Mouse (Mus musculus): ENCODE results near the gene Uvssa. TPM values are rescaled to one million over a fixed set of nuclear protein-coding genes. Genes with fewer than 3 reads are reported as not detected.

Uvssa gene
- polyA plus RNA-seq, 1 experiment: 10.9 TPM

DNA sequence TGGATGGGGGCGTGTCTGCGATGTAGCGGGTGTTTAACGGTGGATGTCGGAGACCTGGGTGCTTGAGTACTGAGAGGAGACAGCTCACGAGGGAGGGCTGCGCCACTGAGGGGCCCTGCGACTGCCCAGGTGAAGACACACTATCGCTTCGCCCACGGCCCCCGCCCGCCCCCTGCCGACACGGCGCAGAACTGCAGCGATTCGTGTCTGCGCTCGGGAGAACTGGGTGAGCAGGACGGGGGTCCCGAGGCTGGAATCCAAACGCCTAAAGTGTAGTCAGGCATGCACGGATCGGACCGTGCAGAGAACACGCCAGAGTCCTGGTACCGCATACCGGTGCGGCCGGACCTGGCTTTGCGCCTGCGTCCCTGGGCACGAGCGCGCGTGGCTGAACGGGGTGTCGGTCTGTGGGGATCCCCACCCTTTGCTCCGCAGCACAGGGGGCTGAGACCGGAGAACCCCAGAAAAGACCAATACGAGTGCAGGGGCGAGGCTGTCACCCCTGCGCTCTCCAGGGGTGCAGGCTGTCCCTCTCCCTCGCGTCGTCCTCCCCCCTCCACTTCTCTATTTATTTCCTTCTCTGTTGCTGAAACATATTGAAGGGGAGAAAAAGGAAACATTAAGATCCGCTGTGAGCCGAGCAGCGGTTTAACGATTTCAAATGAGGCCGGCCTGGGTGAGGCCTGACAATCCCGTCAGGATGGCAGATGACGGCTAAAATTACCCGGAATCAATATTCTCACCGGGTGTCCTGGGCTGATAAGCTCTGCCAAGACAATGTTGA is 64.8 kb downstream of the Uvssa start:
- DNase-seq (ENCODE audit: low spot score): no peak

DNA sequence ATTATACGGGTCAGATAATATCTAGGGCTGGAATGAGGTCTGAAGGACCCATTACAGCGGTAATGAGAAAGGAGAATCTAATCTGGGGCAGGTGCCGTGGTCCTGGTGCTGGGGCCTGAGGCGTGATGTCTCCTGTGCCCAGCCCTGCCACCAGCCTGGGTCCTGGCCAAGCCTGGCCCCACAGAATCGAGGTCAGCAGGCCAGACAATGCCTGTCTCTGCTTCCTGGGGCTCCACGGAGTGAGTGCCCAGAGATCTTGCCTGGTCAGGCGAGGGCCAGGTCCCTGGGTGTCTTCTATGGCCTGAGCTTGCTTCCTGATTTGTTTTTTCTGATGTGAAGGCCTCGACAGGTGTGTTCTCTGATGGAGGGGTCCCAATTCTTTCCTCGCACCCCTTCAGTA is 65.4 kb downstream of the Uvssa start:
- DNase-seq (ENCODE audit: low spot score): no peak

DNA sequence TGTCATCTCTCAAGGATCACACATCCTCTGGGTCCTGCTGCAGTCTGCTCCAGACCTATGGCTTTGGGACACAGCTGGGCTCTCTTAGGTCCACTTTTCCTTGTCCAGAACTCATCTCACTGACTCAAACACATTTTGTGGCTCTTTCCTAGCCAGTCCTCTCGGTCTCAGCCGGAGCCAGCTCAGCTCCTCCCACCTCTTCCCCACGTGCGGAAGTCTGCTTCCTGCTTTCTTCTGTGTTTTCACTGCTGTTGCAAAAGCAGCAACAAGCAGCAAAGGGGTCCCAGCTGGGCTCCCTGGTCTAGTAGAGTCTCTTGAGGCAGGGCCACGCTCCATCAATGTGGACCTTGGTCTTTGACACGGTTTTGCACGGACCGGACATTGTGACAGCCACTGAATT is 77.4 kb downstream of the Uvssa start:
- DNase-seq (ENCODE audit: low spot score): no peak

DNA sequence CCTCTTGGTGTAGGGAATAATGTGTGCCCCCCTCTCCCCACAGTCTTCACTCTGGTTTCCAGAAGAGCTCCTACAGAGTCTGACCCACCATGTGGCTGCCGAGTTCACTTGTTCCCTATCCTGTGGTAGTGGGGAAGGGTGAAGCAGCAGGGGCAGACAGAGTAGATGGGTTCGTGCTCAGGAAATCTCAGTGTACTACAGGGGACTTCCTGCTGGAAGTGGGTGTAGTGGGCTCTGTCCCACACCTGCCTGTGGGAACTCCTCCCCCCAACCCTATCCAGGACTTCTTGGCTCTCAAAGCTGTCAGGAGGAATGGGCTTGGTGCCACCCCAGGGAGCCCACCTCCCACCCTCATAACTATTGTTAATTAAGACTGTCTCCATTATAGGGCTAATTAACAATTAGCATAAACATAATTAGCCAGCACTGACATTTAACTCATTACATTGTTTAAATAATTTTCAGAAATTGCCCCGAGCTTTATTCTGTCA is 79.8 kb downstream of the Uvssa start:
- DNase-seq (ENCODE audit: low spot score): no peak

DNA sequence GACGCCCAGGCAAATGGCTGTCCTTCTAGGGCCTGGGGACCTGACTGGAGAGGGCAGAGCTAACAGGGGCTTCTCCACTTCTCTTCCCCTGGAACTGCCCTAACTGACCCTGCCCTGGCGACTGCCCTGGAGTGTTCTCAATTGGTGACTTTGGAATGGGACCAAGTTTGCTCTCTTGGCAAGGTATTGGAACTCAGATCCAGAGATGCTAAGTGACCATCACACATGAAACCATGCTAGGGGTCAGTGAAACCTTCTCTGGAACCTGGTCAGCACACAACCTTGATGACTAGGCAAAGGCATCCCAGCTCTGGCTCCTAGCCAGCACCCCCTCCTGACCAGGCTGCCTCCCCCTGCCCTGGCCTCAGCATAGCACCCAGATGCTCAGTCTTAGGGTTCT is 80.8 kb downstream of the Uvssa start:
- DNase-seq (ENCODE audit: low spot score): no peak

DNA sequence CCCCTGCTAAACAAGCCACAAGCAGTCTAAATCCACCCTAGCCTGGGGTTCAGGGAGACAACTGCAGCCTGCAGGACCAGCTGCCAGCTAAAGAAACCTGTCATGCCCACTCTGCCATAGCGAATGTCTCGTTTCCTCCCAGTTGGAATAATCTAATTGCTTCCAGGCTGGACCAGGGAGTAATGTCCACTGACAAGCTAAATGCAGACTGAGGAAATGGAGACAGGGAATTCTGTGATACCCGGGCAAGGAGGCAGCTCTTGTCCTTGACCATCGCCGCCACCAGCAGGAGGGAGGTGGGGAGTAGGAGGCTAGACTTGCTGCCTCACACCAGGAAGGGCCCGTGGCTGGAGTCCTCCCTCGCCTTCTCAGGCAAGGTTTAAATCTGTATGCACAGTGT is 86.0 kb downstream of the Uvssa start:
- DNase-seq (ENCODE audit: low spot score): no peak

DNA sequence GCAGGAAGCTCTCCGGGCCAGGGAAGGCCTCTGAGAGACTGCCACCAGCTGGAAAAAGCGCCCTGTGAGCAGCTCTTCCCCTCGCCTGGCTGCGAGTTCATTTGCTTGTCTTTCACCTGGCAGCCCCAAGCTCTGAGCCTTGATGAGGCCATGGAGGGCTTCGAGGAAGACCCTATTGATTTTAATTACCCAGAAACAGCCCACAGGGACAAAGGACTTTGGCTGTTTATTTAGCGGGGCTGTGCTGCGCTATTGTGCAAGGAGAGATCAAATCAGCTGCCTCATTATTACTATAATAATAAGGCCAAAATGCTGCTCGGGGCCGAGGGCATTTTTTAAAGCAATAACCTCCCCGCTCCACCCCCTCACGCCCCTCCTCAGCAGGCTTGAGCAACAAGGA is 87.1 kb downstream of the Uvssa start:
- no peak for DNase-seq (ENCODE audit: low spot score)

Other genes with a start within 250 kb of the Uvssa start
- 61.5 and 102 TPM in 2 replicates for gene Spon2, start 160.1 kb upstream of the Uvssa start, polyA plus RNA-seq (2012; rRNA removed)
- gene Ctbp1, start 103.6 kb upstream of the Uvssa start, polyA plus RNA-seq (2012; rRNA removed): 148 and 156 TPM in 2 replicates
- 134 and 160 TPM in 2 replicates for gene Maea, start 43.0 kb upstream of the Uvssa start, polyA plus RNA-seq (2012; rRNA removed)
- gene Nkx1-1, start 55.4 kb downstream of the Uvssa start, polyA plus RNA-seq (2012; rRNA removed): not detected in 2 replicates